Mouse (Mus musculus): ENCODE results near the gene Miga1. TPM values are rescaled to one million over a fixed set of nuclear protein-coding genes. Genes with fewer than 3 reads are reported as not detected.

Miga1 gene
- 10 to 100 TPM; 12.2 to 17.5 TPM for polyA plus RNA-seq (2017; shearing (Covaris generic))

GRCm38 (mm10) chr3:152339862-152340557 lies at the start of gene Miga1:
Gene Miga1, minus strand, starts transcription at chr3:152340407.

GRCm38 (mm10) chr3:152345732-152346632 lies 5.8 kb upstream of the Miga1 start, which contains the start of gene Usp33:
Gene Usp33, plus strand, starts transcription at chr3:152346478.

GRCm38 (mm10) chr3:152266036-152266421 lies 74.2 kb downstream of the Miga1 start, which contains the start of gene Nexn:
Gene Nexn, minus strand, starts transcription at chr3:152266350.

Other genes with a start within 250 kb of the Miga1 start
- gene Gipc2, start 174.2 kb downstream of the Miga1 start, polyA plus RNA-seq (2017; shearing (Covaris generic)): 1 to 10 TPM in 1 of 2 experiments, under 1 TPM in 1; 0.20 to 1.7 TPM
- 1 to 10 TPM; 8.3 to 9.0 TPM for gene Dnajb4, start 130.1 kb downstream of the Miga1 start, polyA plus RNA-seq (2017; shearing (Covaris generic))
- gene Fubp1, start 130.0 kb downstream of the Miga1 start, polyA plus RNA-seq (2017; shearing (Covaris generic)): 100 to 1,000 TPM; 180 to 192 TPM
- 1 to 10 TPM in 1 of 2 experiments, under 1 TPM in 1; 0.59 to 7.0 TPM for gene Nexn, start 74.1 kb downstream of the Miga1 start, polyA plus RNA-seq (2017; shearing (Covaris generic))
- gene Usp33, start 6.1 kb upstream of the Miga1 start, polyA plus RNA-seq (2017; shearing (Covaris generic)): 10 to 100 TPM; 49.9 to 56.5 TPM
- gene Zzz3, start 55.1 kb upstream of the Miga1 start, polyA plus RNA-seq (2017; shearing (Covaris generic)): 10 to 100 TPM; 48.8 to 71.7 TPM

Data from inflammation-experienced regulatory T-cells (primary cell).